Mouse (Mus musculus) heart, postnatal 10 days (tissue): ENCODE data around the gene Zc3h12a. TPM values are rescaled to one million over a fixed set of nuclear protein-coding genes. Genes with fewer than 3 reads are reported as not detected.
A peak's percentile ranks its signal among the peaks of the same experiment; 100 is the strongest.

Experiments
- DNase-seq, 2 experiments: peaks; one replicate each; pipeline ENCODE4 v3.0.0; 2021
- intact Hi-C: fragments of 180-260 bp; cut with DNase I; formaldehyde crosslinking; loops from one replicate; pipeline ENCODE4 v1.15.1; 2025
- total RNA-seq, 2 experiments: library from RNA; stranded (reverse); gene quantifications; 2 replicates each; pipeline ENCODE4 v1.2.3; 2021

The Zc3h12a gene
- total RNA-seq, 2 experiments from 2014 or later = 1.8 to 3.1 TPM

DNA sequence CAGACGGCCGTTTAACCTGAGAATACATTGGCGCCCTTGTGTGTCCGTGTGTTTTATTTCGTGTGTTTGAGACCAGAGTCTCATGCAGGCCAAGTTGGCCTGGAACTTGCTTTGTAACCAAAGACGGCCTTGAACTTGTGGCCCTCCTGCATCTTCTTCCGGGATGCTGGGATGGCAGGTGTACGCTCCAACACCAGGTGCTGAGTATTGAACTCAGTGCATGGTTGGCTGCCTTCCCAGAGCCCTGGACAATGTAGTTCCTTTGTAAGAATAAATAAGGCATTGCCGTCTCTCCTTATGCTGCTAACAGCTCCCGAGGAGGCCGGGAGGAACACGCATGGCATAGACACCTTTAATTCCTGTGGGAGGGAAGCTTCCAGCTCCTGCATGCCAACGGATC is 10.7 kb downstream of the Zc3h12a start:
- peak in 1 of 2 experiments; percentile 13 for DNase-seq
- intact Hi-C loops = no loop called here

DNA sequence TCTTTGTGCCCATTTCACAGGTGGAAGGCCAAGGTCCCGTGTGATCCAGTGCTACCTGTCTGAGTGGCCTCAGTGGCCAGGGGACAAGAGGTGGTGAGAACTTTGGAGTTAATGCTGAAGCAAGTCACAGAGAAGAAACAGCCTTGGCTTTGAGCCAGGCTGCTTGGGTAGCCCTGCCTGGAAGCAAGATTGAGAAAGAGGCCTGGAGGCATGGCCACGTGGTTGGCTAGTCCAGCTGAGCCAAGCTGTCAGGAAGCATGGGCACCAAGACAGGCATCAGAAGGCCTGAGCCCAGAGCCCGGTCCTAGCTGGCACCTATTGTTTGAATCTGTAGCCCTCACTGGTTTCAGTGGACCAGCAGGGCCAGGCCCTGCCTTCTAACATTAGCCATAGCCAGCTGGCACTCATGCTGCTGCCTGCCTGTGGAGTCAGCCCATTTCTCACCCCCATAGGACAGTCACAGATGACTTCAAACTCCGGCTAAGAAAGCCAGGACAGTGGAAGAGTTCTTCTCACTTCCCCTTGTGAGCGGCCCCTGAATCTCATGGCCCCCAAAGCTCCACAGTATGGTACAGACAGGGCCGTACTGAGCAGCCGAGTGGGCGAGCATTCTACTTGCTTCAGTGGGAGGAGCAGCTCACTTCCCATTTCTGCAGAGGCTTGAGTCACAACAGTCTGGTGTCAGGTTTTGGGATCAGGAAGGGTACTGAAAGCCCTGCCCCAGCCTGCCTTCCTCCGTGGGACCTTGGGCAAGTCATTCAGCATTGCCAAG is 11.4 kb downstream of the Zc3h12a start:
- intact Hi-C loops = no loop called here
- DNase-seq = peak; percentile 49 to 54

DNA sequence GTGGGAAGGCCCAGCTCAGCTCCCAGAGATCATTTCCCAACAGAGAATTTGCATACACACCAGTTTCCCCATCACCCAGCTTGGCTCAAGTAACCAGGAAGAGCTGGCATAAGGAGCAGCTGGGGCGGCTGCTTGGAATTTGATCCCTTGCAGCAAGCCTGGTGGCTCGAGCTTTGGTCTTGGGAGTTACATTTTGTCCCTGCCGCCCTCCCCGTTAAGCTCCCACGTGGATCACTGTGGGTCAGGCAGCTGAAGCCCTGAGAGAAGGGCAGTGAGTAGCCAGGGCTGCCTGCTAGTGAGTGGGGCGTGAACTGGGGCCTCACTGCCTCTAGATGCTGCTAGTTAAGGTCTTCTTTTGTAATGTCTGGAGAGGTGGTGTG is 11.9 kb downstream of the Zc3h12a start:
- intact Hi-C loops = no loop called here
- DNase-seq = peak; percentile 26 to 27

DNA sequence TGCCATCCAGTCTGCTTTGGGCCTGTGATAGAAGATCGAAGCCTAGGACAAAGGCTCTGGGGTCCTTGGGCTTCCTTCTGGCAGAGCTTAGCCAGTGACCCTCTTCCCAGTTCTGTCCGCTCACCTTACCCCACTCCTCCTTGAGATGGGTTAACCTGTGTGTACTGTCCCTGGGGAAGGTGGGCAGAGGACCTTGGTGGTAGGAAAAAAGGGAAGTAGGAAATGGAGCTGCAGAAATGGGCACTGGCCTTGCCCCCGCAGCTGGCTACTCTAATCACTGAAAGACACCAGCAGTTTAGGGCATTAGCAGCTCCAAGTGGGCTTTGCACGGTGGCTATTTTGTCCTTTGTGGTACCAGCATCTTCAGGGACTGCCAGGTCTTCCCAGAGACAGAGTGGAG is 12.6 kb downstream of the Zc3h12a start:
- no peak for DNase-seq
- intact Hi-C loops = no loop called here

DNA sequence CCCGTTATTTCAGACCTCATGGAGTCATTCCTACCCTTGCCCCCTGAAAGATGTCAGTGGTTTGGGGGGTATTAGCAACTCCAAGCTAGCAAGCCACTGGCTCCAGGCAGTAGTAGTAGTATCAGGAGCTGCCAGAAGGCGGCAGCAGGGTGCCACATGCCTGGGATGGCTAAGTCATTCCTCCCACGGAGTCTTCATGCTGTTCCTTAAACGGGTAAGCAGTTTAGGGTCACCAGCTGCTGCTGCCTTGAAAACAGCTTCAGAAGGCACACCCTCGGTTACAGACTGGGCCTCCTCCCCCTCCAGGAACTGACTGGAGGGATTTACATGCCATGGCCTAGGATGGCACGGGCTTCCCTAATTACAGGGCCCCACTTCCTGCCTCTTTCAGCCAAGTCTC is 13.0 kb downstream of the Zc3h12a start:
- peak; percentile 83 to 91 for DNase-seq
- intact Hi-C loops = no loop called here

DNA sequence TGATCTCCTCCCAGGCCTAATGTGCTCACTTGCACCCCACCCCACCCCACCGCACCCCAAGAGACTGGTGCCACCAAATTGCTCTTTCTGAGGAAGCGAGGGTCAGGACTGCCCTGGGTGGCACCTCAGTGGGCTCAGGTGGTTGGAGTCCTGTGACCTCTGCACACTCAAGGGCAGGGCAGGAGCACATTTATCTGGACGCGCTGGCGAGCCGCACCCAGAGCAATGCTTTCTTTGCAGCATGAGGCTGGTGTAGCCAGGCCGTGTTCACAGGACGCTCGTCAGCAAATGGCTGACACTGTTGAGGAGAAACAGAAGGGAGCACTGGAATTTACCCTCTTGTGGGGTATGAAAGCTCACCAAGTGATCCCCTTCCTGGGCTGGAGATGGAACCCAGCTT is 22.3 kb downstream of the Zc3h12a start:
- DNase-seq = no peak
- intact Hi-C loops = no loop called here

DNA sequence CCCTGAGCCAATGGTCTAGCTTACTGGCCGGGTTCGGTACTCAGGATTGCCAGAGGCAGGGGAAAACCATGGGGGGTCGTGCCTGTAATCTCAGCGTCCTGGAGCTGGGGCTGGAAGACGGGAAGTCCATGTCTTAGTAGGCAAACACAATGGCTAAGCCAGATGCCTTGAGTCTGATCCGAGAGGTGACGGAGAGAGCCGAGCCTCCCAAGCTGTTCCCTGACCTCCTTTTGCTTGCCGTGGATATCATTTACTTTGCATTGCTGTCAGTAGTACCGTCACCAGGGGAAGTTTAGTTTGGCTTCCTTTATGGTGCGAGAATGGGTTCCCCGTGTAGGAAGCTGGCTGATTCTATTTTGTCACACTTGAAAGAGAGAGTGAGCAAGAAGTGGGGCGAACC is 26.3 kb downstream of the Zc3h12a start:
- DNase-seq = no peak
- intact Hi-C loops = no loop called here

DNA sequence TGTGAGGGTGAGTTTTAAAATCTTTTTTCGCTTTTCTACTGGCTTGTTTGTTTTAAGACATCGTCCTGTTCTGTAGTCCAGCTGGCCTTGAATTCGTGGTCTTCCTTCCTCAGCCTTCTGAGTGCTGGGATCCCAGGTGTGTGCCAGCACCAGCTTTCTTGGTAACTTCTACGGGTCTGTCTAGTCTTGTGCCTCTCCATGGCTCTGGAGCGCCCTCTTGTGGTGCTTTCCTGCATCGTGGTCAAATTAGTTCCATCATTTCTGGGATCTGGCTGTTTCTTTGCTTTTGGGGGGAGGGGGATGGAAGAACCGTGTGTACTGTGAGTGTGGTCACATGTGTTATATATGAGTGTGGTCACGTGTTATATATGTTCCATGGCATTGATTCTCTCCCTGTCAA is 28.2 kb downstream of the Zc3h12a start:
- intact Hi-C loops = loop anchor here (1.0 kb wide), 1 partner anchor 156 kb away; no protein-coding TSS in a partner anchor
- DNase-seq = peak; percentile 75 to 91

DNA sequence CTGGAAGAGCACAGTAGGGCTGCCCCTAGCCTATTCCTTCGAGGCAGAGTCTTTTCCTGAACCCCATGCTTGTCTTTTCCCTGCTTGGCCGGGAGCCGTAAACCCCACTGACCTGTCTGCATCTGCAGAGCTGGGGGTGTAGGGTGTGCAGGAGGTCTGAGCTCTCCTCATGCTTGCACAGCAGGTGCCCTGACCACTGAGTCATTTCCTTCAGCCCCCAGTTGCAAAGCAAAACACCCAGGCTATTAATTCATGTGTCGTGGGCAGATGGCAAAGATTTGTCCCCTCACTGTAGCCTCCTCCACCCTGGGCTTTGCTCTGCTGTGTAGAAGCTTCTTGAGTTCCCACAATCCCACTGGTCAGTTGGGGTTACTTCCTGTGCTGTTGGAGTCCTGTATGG is 30.2 kb downstream of the Zc3h12a start:
- DNase-seq = no peak
- intact Hi-C loops = no loop called here

DNA sequence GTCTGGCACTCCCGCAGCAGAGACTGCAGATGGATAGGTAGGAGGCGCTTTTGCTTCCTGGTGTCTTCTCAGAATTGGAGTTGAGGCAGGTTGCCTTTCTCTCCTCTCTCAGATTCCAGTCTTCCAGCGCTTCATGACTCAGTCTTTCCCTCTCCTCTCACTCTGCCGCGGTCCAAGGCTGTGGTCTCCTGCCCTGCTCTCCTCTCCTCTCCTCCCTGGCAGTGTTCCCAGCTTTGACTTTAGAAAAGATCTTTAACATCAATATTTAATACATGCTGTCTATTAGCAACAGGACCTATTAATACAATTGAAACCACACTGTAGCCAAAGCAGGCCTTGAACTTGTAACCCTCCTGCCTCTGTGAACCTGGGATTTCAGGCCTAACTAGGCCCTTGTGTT is 31.6 kb downstream of the Zc3h12a start:
- intact Hi-C loops = no loop called here
- DNase-seq = no peak

DNA sequence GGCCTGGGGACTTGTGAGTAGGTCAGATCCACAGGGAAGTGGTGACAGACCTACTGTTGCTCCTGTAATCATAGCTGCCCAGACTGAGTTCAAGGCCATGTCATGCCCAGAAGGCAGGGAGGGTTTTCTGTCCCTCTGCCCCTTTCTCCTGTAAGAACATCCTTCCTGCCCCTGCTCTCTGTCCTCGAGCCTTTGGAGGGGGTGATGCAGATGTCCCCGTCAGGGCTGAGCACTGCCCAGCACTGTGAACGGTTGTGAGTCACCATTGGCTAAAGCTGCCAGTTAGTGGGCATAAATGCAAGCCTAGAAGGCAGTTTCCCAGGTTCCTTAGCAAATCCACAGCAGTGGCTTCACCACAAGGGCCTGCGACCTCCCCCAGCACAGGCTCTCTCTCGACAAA is 34.6 kb downstream of the Zc3h12a start:
- no peak for DNase-seq
- intact Hi-C loops = no loop called here

DNA sequence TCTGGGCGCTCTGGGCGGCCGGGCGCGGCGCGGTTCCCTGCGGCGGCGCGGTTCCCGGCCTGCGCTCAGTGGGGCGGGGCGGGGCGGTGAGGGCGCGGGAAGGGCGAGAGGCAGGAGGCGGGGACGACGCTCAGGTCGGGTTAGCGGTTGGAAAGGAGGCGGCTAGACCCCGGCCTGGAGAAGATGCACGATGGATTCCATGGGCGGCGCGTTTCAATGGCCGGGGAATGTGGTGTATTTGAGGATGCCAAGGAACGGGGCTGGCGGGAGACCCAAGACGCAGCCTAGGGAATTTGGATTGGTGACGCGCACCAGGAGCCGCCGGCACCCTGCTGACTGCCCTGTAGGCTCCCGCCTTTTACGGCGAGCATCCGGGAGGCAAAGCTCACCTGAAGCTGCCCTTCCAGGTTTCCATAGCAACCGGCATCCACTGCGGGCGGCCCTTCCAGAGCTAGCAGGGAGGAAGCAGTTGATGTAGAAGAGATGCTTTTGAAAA is 42.2 kb downstream of the Zc3h12a start:
- intact Hi-C loops = loop anchor here (2.0 kb wide), 1 partner anchor 19 kb away; the partner anchor contains the start of gene Snip1
- DNase-seq = no peak

DNA sequence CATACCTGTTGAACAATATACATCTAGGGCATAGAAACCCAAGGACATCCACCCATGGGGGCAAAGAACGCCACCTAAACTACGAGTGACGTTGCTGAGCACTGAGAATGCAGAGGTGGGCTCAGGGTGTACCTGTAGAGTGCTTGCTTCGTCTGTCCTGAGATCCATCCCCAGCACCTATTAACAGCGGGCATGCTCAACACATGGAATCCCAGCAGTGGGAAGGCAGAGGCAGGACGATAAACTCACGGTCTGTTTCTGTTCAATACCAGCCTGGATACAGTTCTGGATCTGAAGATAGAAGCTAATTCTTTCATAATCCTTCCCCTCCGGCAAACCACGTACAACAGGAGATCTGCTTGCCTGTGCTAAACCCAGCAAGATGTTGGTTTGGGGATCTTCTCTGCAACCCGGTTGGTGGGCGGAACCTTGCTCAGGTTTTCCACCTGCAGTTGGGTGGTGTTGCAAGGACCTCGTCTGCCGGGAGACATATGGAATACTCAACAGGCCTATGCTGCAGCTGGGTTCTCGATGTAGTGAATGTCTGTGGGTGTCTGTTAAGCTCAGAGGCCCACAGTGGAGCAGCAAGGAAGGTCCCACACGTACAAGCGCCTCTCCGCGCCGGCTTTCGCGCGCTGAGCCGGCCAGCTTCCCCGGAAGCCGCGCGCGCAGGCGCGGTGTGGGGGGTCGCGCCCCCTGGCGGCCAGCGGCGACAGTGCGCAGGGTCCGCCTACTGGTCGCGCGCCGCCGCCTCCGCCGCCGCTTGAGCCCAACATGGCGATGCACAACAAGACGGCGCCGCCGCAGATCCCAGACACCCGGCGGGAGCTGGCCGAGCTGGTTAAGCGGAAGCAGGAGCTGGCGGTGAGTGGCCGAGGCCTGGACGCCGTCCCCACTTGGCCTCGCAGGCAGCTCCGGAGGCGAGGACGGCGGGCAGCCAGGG is 43.0 kb downstream of the Zc3h12a start, which contains the start of gene Meaf6:
Gene Meaf6, plus strand, starts transcription at position 732 of the 943 bp plus-strand sequence.
- intact Hi-C loops = loop anchor here (2.0 kb wide), 1 partner anchor 18 kb away; the partner anchor contains the start of gene Snip1
- DNase-seq = peak; percentile 95

DNA sequence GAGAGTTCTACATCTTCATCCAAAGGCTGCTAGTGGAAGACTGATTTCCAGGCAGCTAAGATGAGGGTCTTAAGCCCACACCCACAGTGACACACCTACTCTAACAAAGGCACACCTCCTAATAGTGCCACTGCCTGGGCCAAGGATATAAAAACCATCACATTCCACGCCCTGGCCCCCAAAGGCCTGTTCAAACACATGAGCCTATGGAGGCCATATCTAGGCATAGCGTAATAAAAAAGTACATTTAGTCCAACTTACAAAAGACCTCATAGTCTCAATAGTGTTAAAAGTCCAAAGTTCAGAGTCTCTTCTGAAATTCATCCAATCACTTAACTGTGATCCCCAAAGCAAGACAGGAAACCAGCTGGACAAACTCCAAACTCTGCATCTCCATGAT is 48.9 kb downstream of the Zc3h12a start:
- DNase-seq = no peak
- intact Hi-C loops = no loop called here

DNA sequence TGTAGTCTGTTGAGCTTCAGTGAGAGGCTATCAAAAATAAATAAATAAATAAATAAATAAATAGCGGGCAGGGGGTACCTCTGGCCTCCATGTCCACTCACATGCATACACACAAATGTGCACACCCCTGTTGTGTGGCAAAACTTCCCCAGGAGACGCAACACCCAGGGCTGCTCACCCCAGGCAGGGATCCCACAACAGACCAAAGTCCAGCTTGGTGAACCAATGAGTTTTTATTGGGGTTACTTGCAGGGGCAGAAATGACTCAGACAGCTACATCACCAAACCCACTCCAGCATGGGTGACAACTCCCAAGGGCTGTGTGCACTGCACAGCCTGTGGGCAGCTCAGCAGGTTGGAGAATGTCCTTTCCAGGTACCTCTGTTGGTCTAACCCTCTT is 49.9 kb downstream of the Zc3h12a start:
- intact Hi-C loops = no loop called here
- DNase-seq = no peak

Other genes starting within 250 kb of the Zc3h12a start
- gene Epha10, start 246.9 kb downstream of the Zc3h12a start, total RNA-seq = not detected
- 10 to 100 TPM; 10.7 to 11.2 TPM for gene 9930104L06Rik, start 190.8 kb downstream of the Zc3h12a start, total RNA-seq
- 10 to 100 TPM; 15.4 to 16.6 TPM for gene Cdca8, start 188.5 kb downstream of the Zc3h12a start, total RNA-seq
- 1 to 10 TPM; 3.4 to 5.6 TPM for gene Rspo1, start 141.4 kb downstream of the Zc3h12a start, total RNA-seq
- gene Gnl2, start 111.3 kb downstream of the Zc3h12a start, total RNA-seq = 10 to 100 TPM; 36.0 to 37.0 TPM
- not detected for gene Dnali1, start 62.1 kb downstream of the Zc3h12a start, total RNA-seq
- gene Snip1, start 61.2 kb downstream of the Zc3h12a start, total RNA-seq = 10 to 100 TPM; 10.8 to 11.6 TPM
- gene Meaf6, start 42.7 kb downstream of the Zc3h12a start, total RNA-seq = 10 to 100 TPM; 27.7 to 31.4 TPM